Mouse (Mus musculus): ENCODE data around the gene Sdr16c6. TPM values are rescaled to one million over a fixed set of nuclear protein-coding genes. Genes with fewer than 3 reads are reported as not detected.

The Sdr16c6 gene
- polyA plus RNA-seq (2015; fragmentation: Illumina TruSeq; extraction: RNeasy Lipid Tissue Mini Kit (QIAGEN cat#74804); ENCODE audit: insufficient read depth, low replicate concordance): not detected

GRCm38 (mm10) chr4:4077372-4077771 is at the start of gene Sdr16c6:
TSS of gene Sdr16c6 (minus strand) at chr4:4077522.

Other genes with a start within 250 kb of the Sdr16c6 start
- 28.8 TPM for gene Gm11808, start 103.9 kb downstream of the Sdr16c6 start, polyA plus RNA-seq (2015; fragmentation: Illumina TruSeq; extraction: RNeasy Lipid Tissue Mini Kit (QIAGEN cat#74804); ENCODE audit: insufficient read depth, low replicate concordance)